Mouse (Mus musculus) olfactory bulb, adult 2 months (tissue): ENCODE measurements around the gene H2-Oa. TPM values are rescaled to one million over a fixed set of nuclear protein-coding genes. Genes with fewer than 3 reads are reported as not detected.
A peak's percentile ranks its signal among the peaks of the same experiment; 100 is the strongest.

Source experiments
- H3K27ac ChIP-seq: fragments of 200-500 bp; 2 replicates; pipeline ENCODE4 v1.5.1; 2012; ENCODE audit warnings: low read depth, low read length; ENCODE audit not compliant: insufficient read depth
- H3K4me1 ChIP-seq: fragments of 200-500 bp; 2 replicates; pipeline ENCODE4 v1.6.1; 2012; ENCODE audit warnings: low read length; ENCODE audit not compliant: control insufficient read depth, insufficient read depth
- H3K4me3 ChIP-seq: fragments of 200-500 bp; 2 replicates; pipeline ENCODE4 v1.5.1; 2012; ENCODE audit warnings: mild to moderate bottlenecking, low read depth, low read length, moderate library complexity; ENCODE audit not compliant: insufficient read depth
- CTCF ChIP-seq: fragments of 200-500 bp; IDR thresholded peaks from 2 replicates; pipeline ENCODE4 v1.5.1; 2012; ENCODE audit warnings: low read depth, mild to moderate bottlenecking, low read length, moderate library complexity; ENCODE audit not compliant: insufficient read depth
- POLR2A ChIP-seq: fragments of 200-500 bp; IDR thresholded peaks from 2 replicates; pipeline ENCODE4 v1.6.1; 2012; ENCODE audit warnings: mild to moderate bottlenecking, low read depth, low read length, moderate library complexity; ENCODE audit not compliant: insufficient read depth
- WGBS: fragments of 180-500 bp; shearing (Covaris S2); methylation state at CpG from one replicate; pipeline ENCODE4 v1.1.7; 2018; 5-methylcytosine and 5-hydroxymethylcytosine counted together
- polyA plus RNA-seq: library from polyadenylated mRNA; stranded (reverse); fragments of >200 nt; gene quantifications from 2 replicates; pipeline ENCODE4 v1.2.4, GENCODE M21; 2012; ENCODE audit warnings: low replicate concordance; ENCODE audit not compliant: missing spikeins, insufficient read depth, insufficient read length

H2-Oa gene
- polyA plus RNA-seq, 1 experiment = not detected

DNA sequence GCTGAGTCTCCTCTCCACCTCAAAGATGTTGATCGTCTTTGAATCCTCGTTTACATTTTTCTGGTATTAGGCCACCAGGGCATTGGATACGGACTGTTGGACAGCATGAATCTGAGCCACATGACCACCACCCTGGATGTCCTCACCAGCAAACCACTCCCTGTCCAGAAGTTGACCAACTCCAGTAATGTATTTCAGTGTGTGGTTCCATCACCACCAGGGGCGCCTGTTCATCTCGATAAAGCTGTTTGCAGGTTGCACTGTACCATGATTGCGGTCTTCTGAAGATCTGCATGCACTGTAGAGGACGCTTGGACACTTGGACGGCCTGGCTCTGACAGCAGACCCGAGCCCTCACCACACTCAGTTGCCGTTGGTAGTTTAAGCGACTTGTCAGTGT lies 41.1 kb downstream of the H2-Oa start:
- Histone ChIP-seq H3K4me1 (peaks cover 21% of the 10 kb centered on the region), H3K4me3 (no peak overlapping the region), H3K27ac (no peak overlapping the region)
- 84% methylated on average over 11 of the region's 11 CpGs for WGBS
- TF ChIP-seq POLR2A (no peak), CTCF (0 out of 2 replicates have a peak, but pooled peaks have one; percentile 15)

DNA sequence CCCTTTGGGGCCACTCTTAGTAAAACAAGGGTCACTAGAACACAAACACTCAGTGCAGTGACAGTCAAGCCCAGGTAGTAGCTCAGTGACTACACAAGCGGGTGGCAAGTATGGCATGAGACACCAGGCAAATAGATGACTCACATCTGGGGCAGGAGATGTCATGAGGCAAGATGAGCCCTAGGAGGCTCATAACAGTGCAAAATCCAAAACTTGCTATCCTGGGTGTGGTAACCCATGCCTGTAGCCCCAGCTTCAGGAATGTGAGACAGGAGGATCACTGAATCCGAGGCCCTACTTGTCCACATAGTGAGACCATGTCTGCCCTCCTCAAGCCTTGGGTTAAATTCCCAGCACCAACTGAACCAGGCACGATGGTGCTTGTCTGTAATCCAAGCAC lies 42.3 kb downstream of the H2-Oa start:
- Histone ChIP-seq H3K4me1 (peaks cover 13% of the 10 kb centered on the region), H3K27ac (no peak overlapping the region)
- 90% methylated on average over 3 of the region's 3 CpGs for WGBS

DNA sequence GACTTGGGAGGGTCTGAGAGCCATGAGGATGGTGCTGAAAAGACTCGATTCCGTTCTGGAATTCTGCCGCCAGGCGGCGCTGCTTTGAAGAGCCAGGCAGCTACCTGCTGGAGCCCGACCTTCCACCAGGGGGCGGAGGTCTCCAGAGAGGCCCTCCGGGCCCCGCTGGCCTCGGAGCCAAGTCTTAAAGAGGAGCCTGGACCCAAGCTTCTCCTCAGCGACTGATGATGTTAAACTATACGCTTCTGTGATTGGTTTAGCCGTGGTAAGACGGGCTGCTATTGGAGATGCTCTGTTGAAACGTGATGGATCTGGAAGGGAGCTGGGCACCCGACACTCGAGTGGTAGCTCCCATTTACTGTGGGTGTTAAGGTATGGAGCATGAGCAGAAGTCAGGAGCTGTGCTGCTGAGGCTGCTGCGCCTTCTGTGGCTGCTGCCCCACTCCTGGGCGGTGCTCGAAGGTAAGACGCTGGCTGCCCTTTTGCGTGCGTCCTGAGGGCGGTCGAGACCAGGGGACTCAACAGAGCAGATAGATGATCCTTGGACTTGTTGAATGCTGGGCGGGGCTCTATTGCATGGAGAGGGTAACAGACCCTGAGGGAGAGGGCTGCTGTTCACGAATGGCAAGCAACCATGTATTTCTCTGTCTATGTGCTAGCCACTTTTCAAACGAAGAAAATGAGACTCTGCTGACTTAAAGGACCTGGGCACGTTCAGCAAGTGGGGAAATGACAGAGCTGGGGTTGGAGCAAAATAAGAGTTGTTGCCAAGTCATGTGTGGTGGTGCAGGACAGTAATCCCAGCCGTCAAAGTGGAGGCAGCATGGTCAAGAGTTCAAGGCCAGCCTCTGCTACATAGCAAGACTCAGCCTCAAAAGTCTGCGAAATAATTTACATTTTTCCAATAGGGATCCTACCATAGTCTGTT lies 43.4 kb downstream of the H2-Oa start:
- Histone ChIP-seq H3K4me3 (peak overlapping the region; percentile 51), H3K27ac (no peak overlapping the region), H3K4me1 (peaks cover 9% of the 10 kb centered on the region)
- TF ChIP-seq CTCF (peak; percentile 100), POLR2A (no peak)
- WGBS = 5% methylated on average over 31 of the region's 31 CpGs

More for the DNA sequence above, 42.3 kb downstream of the H2-Oa start:
- H3K4me3 ChIP-seq = no peak overlapping the region
- TF ChIP-seq POLR2A (no peak), CTCF (no peak)

DNA sequence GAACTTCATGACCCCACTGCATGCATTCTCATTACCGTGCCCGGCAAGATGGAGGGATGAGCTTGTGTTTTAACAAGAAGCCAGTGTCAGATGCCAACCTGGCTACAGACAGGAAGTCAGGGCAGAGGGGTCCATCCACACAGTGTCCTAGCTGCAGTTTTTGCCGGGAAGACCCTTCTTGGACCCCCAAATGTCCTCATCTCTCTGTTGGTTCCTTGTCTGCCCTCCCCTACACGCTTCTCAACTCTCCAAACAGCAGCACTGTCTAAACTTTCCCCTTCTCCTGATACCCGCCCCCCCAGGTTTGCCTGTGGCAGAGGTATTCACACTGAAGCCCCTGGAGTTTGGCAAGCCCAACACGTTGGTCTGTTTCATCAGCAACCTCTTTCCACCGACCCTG lies 45.5 kb downstream of the H2-Oa start:
- peaks cover 9% of the 10 kb centered on the region for H3K4me1 ChIP-seq
- WGBS = 79% methylated on average over 7 of the region's 7 CpGs
- no peak overlapping the region for H3K27ac ChIP-seq
- TF ChIP-seq CTCF = no peak
- no peak overlapping the region for H3K4me3 ChIP-seq

DNA sequence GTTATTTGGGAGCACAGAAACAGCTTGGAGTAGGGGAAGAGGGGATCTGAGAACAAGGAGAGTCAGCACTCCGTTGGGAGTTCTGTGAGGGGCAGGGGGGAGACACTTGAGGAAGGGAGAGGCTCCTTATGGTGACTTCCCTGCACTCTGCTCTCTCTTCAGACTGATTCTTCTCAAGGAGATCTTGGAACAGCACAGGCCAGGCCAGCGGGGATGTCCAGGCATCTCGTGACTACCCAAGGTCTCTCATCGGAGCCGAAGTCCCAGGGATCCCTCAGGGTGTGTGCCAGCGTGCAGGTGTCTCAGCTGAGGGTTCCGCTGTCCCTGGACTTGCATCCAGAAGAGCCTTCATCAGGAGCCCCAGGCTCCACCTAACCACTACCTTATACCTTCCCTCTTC lies 46.5 kb downstream of the H2-Oa start:
- WGBS = 81% methylated on average over 7 of the region's 7 CpGs
- TF ChIP-seq POLR2A (no peak), CTCF (no peak)
- no peak overlapping the region for H3K27ac ChIP-seq
- no peak overlapping the region for H3K4me3 ChIP-seq
- peaks cover 9% of the 10 kb centered on the region for H3K4me1 ChIP-seq

DNA sequence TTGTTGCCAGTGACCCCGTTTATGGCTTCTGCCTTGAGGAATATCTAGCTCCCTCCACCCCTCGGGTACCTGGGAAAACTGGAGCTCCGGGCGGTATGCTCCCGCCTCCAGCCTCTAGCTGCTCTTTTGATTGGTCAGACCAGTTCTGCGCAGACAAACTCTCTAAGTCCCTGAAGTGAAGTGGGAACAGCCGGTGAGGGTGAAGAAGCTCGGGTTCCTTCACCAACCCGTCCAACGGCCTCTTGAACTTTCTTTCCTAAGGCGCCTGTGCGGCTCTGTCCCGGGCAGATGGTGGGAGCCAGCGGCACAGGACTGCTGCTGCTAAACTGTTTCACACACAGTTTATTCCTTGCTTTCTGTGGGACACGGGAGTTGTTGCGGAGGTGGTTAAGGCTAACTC lies 47.3 kb downstream of the H2-Oa start:
- WGBS = 3% methylated on average over 16 of the region's 16 CpGs
- TF ChIP-seq CTCF = no peak
- TF ChIP-seq POLR2A = no peak
- Histone ChIP-seq H3K4me3 (no peak overlapping the region), H3K4me1 (peaks cover 9% of the 10 kb centered on the region), H3K27ac (no peak overlapping the region)

DNA sequence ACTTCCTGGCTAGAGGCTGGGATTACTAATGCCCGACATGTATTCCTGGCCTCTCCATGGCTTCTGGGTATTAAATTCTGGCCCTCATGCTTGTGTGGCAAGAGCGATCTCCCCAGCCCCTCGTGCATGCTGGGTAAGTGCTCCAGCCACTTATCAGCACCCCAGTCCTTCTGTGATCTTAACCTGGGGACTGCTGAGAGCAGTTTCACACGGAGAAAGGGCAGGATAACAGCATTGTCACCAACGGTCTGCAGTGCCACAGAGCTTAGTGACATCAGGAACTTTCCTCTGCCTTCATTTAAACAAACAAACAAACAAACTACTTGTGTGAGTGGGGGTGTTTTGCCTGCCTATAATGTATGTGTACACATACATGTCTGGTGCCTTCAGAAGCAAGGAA lies 48.1 kb downstream of the H2-Oa start:
- Histone ChIP-seq H3K4me1 (peaks cover 9% of the 10 kb centered on the region), H3K27ac (no peak overlapping the region), H3K4me3 (no peak overlapping the region)
- TF ChIP-seq POLR2A = no peak
- no peak for TF ChIP-seq CTCF
- 26% methylated on average over 5 of the region's 5 CpGs for WGBS

DNA sequence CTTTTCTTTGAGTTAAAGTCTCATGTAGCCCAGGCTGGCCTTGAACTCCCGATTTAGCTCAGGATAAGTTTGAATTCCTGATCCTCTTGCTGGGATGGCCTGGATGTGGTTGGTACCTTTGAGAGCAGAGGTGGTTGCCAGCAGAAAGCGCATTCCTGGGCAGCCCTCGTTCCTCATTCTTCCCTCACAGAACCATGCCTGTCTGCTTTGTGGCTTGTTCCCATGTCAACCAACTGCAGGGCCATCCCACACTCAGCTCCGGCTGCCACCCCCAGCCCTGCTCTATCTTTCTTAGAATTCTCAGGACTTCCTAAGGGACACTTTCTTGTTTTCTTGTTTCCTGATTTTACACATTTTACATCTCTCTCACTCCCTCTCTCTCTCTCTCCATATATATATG lies 49.3 kb downstream of the H2-Oa start:
- H3K4me3 ChIP-seq = no peak overlapping the region
- peaks cover 4% of the 10 kb centered on the region for H3K4me1 ChIP-seq
- TF ChIP-seq POLR2A (no peak), CTCF (no peak)
- no peak overlapping the region for H3K27ac ChIP-seq
- WGBS = 52% methylated on average over 4 of the region's 4 CpGs

DNA sequence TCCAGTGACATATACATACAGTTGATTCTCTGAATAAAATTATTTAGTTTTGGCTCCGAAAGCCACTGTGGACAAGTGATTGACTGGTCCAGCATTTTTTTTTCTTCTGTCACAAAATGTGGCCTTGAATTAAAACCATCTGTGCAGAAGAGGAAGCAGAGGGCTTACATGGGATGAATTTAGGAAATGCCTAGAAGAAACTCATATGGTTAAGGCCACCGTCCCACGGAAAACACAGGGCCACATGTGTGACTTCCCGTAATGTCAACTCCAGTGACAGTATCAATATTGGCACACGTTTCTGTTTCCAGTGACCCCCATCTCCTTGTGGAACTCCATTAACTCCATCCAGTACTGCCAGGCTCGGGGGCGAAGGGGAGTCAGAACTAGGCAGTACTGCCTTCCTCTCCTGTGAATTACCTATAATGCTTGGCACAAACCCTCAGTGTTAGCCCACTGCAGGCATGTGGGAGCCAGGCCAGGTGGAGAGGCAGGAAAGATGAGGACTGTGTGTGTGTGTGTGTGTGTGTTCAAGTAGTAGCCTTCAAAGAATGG lies 50.4 kb downstream of the H2-Oa start:
- TF ChIP-seq CTCF (no peak), POLR2A (no peak)
- H3K4me1 ChIP-seq = peaks cover 4% of the 10 kb centered on the region
- WGBS = 80% methylated on average over 7 of the region's 7 CpGs
- H3K4me3 ChIP-seq = no peak overlapping the region
- H3K27ac ChIP-seq = no peak overlapping the region
